Mouse (Mus musculus): Measurements from ENCODE around the gene Prom1.

Prom1 gene

GRCm38 (mm10) chr5:43971156-43971555, 130.7 kb downstream of the Prom1 start:
- no peak for DNase-seq

- DNase-seq = no peak
Observed at GRCm38 (mm10) chr5:43970532-43970931, 131.3 kb downstream of the Prom1 start.

GRCm38 (mm10) chr5:43968634-43969033, 133.2 kb downstream of the Prom1 start:
- DNase-seq = no peak

- no peak for DNase-seq
Observed at GRCm38 (mm10) chr5:43961056-43961455, 140.8 kb downstream of the Prom1 start.

- no peak for DNase-seq
Observed at GRCm38 (mm10) chr5:43959884-43960440, 141.9 kb downstream of the Prom1 start.

- DNase-seq = no peak
Observed at GRCm38 (mm10) chr5:43953241-43953640, 148.6 kb downstream of the Prom1 start.

- peak; percentile 37 to 66 for DNase-seq
Observed at GRCm38 (mm10) chr5:43948748-43949275, 153.0 kb downstream of the Prom1 start.

- peak; percentile 94 to 95 for DNase-seq
Observed at GRCm38 (mm10) chr5:43948111-43948743, 153.6 kb downstream of the Prom1 start.

GRCm38 (mm10) chr5:43947330-43947977, 154.4 kb downstream of the Prom1 start:
- peak; percentile 5 to 6 for DNase-seq

All from lung, adult 18-20 months (tissue).